Mouse (Mus musculus) T-helper 2 cell (primary cell): ENCODE measurements around the gene Pstpip1.

Source experiments
- in situ Hi-C: fragments of 300-600 bp; cut with MboI, MseI; formaldehyde crosslinking; loops from one replicate; pipeline ENCODE4 v1.15.1; 2025; ENCODE audit warnings: high pct_unique_total_duplicates

Pstpip1 gene

DNA sequence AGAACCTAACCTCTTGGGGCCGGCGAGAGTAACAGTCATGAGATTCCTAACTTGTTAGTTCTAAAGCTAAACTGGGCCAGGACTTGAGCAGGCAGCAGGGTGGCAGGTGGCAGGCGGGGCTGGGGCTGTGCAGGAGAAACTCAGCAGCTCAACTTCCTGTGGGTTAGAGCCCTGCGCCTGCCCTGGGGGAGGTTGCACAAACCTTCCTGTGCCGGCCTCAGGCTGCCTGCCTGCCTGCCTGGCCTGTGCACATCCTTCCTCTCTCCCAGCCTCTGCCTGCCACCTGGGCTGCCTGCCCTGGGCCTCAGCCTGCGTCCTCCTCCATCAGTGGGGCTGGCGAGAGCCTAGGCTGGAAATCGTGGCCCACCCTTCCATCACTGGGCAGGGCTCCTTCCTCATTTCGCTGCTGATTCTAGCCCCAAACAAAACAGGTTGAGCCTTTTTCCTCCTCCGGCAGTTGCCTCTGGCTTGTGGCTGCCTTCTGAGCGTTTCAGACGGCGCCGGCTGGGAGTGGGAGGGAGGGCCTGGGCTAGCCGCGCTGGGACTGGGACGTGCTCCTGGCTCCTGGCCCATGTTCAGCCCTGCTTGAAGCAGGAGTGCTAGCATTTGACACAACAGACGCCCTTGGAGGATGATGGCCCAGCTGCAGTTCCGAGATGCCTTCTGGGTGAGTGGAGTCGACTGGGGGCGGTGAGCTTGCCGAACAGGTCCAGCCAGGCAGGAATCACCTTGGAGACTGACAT lies at the start of gene Pstpip1:
TSS of gene Pstpip1 (plus strand) at position 185 of the 743 bp plus-strand sequence.
- in situ Hi-C loops, result no loop called here

DNA sequence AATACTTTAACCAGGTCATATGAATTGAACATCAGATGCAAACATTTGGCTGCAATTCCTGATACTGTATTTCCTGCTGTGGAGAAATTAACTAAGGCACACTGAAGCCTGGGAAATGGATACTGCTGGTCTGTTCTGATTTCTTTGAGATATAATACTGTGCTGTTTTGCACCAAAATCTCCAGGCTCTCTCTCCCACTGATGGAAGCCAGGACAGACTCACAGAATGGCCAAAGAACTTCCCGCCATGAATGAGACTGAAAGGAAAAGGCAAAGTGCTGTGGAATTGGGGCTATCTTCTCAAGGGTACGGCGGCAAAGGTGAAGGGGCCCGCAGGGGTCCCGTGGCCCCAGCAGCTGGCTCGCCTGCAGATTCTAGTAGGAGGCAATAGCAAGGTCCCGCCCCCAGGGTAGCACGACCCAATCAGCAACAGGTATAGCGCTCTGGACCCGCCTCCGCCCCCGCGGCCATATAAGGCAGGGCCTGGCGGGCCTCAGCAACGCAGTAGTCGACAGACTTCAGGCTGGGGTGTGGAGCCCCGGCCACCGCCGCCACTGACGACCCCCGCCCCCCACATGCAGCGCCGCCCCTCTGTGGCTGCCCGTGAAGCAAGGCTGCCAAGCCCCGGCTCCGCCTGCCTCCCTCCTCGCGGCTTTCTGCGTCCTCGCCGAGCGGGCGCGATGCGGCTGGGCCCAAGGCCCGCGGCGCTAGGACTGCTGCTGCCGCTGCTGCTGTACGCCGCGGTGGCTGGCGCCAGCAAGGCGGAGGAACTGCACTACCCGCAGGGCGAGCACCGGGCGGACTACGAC lies 48.2 kb upstream of the Pstpip1 start, which contains the start of gene Rcn2:
TSS of gene Rcn2 (plus strand) at position 474 of the 809 bp plus-strand sequence.
- in situ Hi-C loops, result no loop called here

DNA sequence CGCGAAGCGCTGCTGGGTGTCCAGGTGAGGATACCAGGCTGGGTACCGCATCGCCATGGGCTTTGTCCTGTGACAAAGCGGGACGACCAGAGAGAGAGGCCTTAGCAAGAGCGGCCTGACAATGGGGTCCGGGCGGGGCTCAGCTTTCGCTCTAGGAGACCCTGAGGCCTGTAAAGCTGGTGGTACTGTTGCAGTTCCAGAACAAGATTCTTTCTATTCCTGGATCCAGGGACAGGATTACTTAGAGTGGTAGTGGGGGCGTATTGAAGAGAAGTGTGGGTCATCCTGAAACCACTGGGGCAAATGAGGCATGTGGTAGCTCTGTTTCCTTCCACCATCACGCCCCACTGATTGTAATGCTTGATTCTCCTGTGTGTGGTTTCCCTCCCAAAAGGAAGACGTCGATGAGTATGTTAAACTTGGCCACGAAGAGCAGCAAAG lies 47.6 kb upstream of the Pstpip1 start:
- in situ Hi-C loops, result no loop called here

DNA sequence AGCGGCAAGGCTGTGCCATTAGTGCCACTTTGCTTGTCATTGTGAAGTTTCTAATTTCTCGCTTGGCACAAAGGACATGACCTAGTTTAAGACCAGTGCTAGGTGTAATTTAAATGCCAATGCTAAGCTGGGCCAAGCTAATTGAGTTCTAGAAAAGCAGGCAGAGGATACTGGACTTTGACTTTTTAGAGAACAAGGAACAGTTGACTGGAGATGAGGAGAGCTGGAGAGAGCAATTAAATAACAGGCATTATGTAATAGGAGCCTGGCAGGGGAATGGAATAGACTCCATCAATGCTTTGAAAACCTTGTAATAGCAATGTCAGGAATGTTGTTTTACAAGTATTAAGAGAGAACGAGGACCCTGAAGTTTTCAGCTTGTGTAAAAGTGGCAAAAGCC lies 36.0 kb upstream of the Pstpip1 start:
- in situ Hi-C loops, result no loop called here

DNA sequence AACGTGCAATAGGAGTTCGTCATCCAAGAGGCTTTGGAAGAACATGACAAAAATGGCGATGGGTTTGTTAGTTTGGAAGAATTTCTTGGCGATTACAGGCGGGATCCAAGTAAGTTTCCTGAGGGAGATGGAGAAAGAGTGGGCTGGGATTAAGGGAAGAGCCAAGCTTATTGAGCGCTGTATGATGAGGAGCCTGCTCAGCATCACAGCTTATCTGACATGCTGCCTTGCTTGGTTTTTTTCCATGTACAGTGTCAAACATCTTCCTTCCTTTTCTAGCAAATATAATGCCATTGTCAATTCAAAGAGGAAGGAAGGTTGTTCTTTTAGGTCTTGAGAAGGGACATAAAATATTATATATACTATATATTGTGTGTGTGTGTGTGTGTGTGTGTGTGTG lies 33.6 kb upstream of the Pstpip1 start:
- in situ Hi-C loops, result no loop called here

DNA sequence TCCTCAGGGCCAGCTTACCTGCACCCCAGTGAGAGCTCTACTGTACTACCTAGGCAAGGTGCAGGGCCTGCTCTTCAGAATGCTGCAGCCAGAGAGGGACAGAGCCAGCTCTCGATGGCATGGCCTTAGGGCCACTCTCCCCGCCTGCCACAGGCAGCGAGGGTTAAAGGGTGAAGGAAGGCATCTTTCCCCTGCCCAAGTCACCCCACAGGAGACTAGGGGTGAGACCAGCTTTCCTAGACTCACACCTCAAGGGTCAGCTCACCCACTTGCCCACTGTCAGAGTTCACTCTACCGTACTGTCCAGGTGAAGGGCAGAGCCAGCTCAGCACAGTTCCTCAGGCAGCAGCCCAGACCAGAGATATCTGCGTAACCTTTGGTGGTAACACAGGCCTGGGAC lies 27.4 kb upstream of the Pstpip1 start:
- in situ Hi-C loops, result no loop called here

DNA sequence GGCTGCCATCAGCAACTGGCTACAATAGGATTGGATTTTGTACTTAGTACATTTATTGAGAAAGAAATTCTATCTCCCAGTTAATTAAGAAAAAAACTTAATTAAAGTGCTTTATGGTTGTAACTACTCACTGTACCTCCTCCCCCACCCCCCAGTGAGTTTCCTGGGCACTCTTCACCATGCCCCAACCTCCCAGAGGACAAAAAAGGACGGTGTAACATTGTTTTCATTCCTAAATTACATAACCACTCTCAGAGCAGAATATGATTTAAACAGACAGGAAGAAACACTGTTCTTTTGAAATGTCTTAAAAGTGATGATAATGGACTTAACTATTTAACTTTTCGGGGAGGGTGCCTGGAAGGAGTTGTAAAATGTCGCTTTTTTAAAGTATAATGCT lies 24.8 kb upstream of the Pstpip1 start:
- in situ Hi-C loops, result no loop called here

DNA sequence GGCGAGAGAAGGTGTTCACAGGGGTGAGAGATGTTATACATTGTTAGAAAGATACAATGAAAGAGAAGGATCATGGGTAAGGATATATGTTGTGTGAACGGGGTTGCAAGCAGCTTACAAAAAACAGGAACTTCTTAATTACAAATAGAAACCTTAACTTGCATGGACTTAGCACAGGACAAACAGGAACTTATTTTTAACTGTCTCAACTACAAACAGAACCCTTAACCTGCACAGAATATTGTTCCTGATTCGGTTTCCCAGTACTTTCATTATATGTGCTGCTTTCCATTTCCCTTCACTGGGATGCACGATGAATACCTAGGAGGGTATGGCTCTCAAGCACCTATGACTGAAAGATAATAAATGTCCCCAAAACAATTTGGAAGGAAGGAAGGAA lies 21.8 kb upstream of the Pstpip1 start:
- in situ Hi-C loops, result no loop called here

DNA sequence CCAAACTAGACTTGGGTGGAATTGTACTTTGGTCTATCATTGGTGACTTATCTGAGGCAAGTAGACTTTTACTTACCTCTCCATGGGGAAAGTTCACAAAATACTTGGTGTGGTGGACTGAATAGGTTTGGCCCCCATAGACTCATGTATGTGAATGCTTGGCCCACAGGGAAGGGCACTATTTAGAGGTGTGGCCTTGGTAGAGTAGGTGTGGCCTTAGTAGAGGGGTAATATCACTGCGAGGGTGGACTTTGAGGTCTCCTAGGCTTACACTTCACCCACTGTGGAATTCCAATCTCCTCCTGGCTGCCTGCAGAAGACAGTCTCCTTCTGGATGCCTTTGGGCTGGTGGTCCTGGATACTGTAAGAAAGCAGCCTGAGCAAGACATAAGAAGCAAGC lies 21.1 kb upstream of the Pstpip1 start:
- in situ Hi-C loops, result no loop called here

DNA sequence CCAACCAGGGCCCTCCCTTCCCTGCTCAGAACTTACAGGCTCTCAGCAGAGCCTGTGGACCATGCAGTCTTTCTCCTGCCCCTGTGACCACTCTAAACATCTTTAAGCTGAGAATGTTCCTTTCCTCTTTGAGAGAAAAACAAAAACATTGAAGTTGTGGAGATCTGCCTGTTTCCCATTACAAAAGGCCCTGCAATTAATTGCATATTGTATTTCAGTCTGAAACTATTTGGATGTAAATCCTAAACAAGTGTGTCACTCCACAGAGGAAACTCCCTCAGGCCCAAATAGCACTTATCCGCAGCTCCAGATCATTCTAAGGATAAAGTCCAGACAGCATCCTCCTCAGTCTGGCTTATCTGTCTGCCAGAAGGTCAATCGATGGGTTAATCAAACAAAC lies 16.9 kb upstream of the Pstpip1 start:
- in situ Hi-C loops, result no loop called here

DNA sequence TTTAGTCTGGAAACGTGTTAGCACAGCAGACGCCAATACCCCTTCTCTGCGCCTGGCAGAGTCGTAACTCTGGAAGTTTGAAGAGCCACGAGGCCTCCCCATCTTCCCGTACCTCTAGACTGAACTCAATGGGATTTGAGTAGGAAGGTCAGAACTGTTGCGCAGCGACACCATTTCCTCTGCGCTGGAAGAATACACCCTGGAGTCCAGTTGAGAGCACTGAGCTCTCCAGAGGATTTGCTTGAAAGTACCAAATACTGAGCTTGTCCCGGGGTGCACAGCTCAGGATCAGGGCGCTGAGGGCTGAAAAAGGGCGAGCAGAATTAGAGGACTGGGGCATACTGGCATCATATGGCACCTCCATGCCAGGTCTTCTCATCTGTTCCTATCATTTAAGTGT lies 14.9 kb upstream of the Pstpip1 start:
- in situ Hi-C loops, result no loop called here

DNA sequence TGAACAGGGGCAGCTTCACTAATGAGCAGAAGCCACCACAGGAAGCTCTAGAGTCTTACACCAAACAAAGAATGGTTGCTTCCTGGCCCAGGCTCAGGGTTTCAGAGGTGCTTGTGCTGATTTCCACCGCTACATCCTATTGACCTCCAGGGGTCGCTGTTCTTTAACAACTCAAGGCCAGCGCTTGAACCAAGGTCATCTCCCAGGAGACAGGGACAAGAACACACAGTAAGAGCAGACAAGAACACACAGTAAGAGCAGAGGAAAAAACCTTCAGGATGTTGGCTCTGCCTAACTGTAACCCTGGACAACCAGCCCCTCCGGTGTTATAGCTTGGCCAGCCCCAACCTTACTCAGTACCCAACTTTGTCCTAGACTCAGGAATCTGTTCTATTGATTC lies 14.5 kb upstream of the Pstpip1 start:
- in situ Hi-C loops, result no loop called here

DNA sequence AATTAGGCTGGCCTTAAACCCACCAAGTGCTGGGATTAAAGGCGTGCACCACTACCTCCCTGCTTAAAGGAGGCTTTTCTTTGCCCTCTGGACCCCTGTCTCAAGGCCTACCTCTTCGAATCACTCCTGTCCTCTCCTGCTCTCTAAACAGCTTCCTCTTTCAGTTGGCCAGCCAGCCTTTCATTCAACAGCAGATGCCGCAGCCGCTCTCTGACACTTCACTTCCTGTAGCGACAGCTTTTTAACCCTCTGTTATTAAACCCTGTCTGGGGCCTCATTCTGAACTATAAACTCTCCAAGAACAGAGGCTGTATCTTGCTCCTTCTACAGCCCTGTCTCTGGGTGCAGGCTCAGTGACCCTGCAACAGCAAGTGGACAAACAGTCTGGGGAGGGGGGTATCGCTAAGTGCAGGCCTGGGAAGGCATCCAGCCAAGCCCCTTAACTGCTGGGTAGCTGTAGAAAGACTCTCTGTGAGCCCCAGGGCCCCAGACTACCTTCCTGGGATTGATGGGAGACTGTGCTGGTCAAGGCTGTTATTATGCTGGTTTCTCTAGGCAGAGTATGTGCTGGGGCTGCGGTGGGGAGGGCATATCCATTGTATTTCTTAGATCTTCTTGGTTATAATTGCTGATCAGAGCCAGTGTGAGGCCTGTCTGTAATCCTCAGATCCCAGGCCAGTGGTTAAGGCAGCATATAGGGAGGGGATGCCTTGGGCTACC lies 13.7 kb upstream of the Pstpip1 start:
- in situ Hi-C loops, result no loop called here

DNA sequence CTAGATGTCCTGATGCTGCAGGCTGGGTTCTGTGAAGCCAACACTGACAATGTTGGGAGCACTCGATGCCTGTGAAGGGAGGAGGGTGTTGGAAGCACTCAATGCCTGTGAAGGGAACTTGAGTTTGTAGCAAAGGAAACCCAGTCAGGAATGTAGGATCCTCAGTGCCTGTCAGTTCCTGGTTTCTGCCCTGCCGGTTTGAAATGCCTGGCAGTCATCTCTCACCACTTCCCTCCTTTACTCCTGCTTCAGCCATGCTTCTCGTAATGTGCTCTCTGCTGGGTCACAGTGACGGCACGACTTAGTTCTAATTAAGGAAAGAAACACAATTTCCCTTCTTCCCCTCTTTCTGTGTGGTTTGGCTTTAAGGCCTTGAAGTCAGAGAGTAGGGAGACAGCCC lies 10.2 kb upstream of the Pstpip1 start:
- in situ Hi-C loops, result no loop called here

DNA sequence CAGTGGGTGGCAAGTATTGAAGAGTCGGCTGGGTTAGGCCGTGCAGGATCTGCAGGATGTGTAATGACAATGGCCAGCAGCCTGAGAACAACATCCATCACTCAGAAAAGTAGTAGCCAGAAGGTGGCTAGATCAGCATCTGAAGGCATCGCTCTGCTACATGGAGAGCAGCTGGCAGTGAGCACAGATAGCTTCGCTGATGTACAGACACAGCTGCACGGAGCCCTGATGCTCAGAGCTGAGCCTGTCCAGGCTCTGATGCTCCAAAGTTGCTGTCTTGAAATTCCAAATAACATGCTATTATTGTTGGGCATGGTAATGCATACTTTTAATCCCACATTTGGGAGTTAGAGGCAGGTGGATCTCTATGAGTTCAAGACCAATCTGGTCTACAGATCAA lies 3.2 kb upstream of the Pstpip1 start:
- in situ Hi-C loops, result no loop called here

DNA sequence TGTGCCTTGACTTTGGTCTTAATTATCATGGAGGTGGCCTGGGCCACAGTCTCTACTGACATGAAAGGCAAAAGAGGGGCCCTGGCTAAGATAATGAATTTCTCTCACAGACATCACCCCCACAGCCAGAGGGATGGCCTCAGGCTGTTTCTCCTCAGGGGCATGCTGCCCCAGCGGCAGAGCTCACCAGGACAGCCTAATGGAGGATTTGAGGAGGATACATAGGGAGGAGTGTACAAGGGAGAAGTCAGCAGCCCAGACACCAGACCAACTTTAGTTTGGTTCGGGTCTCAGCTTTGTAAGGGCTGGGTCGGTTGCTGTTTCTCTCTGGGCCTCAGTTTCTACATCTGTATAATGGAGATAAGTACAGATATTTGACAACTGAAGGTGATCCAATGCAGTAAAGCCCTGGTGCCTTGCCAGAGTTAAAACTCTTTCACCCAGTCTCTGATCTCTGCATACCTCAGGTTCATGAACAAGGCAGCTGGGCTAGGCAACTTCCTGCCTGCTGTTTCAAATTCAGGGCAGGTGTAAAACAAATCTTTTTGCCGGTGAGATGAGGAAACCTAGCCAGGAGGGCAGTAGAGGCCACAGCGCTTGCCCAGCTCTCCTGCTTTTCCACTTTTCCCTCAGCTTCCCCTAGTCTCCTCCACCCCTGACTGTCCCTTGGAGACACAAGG lies 924 bp downstream of the Pstpip1 start:
- in situ Hi-C loops, result no loop called here

DNA sequence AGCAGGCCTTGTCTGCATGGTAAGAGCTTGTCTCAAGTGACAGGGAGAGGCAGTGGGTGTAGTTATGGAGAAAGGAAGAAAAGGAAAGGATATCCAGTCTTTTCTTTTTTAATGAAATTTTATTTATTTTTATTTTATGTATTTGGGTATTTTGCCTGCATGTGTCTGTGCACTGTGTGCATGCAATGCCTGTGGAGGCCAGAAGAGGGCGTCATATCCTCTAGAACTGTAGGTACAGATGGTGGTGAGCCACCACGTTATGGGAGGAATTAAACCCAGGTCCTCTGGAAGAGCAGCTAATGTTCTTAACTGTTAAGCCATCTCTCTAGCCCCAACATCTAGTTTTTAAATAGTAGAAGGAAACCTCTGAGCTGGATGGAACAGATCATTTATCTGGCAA lies 2.3 kb downstream of the Pstpip1 start:
- in situ Hi-C loops, result no loop called here

DNA sequence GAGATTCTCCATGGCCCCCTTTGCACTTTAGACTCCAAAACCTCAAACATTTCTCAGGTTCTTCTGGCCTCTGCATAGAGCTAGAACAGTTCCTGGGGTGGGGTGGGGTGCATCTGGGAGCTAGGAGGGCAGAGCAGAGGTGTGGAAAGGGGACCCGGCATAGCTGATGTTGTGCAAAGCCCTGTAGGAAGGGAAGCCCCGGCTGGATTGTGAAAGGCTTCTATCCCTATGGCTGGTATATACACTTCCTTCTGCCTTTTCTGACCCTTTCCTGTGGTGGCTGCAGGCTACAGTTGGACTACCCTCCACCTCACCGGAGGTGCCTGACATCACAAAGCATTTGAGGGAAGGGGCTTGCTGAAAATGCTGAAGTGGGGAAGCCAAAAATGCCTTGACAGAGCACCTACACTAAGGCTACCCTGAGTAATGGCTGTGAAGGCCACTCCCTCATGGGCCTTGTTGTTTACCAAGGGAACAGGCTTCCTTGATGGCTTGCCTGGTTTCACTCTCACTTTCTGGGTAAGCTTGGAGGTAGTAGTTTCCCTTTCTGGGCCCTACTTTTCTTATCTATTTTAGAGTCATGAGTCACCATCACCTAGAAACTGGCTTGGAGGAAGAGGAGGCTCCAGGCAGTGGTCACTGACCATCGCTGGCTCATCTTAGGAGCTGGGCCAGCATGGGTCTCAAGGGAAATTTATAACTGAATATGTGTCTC lies 8.0 kb downstream of the Pstpip1 start:
- in situ Hi-C loops, result no loop called here

DNA sequence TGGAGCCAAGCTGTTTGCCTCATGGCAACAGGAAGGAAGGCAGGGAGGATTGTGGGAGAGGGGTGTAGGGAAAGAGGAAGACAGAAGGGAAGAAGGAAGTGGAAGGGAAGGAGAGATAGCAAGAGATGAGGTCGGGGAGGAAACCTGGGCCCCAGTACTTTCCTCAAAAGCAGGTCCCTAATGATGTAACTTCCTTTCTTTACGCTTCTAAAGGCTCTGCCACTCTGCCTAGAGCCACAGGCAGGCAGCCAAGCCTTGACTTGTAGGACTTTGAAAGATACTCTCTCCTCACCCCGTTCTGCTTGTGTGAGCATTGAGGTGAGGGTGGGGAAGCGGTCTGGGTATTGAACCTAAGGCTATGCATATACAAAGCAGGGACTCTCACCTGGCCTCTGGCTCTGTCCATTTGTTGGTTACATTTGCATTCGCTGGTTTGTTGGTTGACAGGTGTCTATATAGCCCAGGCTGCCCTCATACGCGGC lies 10.3 kb downstream of the Pstpip1 start:
- in situ Hi-C loops, result no loop called here

DNA sequence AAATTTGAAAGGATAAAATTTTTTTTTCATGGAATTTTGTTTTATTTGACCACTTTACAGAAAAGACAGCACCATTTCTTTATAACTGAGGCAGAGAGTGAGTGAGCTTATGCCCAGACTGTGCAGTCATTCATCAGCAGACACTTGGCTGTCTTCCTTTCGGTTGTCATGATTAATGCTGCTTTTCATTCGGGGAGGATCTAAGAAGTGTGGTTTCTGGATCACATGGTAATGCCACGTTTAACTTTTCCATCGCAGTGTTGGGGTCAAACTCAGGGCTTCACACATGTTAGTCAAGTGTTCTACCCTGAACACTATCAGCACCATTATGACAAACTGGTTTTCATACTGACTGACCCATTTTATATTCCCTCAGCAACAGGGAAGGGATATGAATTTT lies 11.3 kb downstream of the Pstpip1 start:
- in situ Hi-C loops, result no loop called here

DNA sequence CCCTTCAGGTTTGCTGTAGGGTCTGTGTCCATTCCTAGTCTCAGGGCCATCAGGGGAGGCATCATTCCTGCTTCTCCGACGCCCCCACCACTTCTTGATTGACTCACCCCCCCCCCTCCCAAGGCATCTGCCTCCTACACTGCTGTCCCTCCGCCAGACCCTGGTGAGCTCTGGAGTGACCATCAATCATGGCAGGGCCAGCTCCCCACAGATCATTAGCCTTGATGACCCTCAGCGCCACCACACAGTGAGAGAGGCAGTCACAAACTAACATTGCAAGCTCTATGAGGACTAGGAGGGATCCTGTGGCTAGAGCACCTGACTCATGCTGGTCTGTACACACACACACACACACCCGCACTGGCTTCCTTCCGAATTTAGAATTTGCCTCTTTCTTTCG lies 15.2 kb downstream of the Pstpip1 start:
- in situ Hi-C loops, result no loop called here
